ENCODE assay signal across 8 mouse cellular contexts in genomic region chr9:22095854-22096307, GRCm38 (mm10). TPM values are rescaled to one million over a fixed set of nuclear protein-coding genes. Genes with fewer than 3 reads are reported as not detected.
A peak's percentile ranks its signal among the peaks of the same experiment; 100 is the strongest.
DNase-seq lines count a peak whose midpoint lies in the region; ATAC-seq and TF ChIP-seq lines count a peak whose summit lies in the region.

No protein-coding gene starts in this region.

- WGBS in heart, embryonic 10.5 days, result 1% methylated on average over 24 of the region's 24 CpGs
- WGBS in kidney, embryonic 14.5 days, result 2% methylated on average over 24 of the region's 24 CpGs
- 1% methylated on average over 24 of the region's 24 CpGs for WGBS in liver, embryonic 12.5 days (ENCODE audit: insufficient replicate concordance)

- H3K4me3 ChIP-seq in C2C12 (ENCODE audit: insufficient read depth, poor library complexity, severe bottlenecking), result no peak overlapping the region
- H3K4me3 ChIP-seq in bone marrow macrophage, adult 2 months (ENCODE audit: insufficient read depth, low read length), result peak overlapping the region; percentile 36
- peak overlapping the region; percentile 1; the same call in 1 of the 2 replicates for H3K4me3 ChIP-seq in embryonic fibroblast, embryonic 13.5 days (ENCODE audit: insufficient read depth, low read length)
- peak overlapping the region; percentile 51 for H3K4me3 ChIP-seq in heart, embryonic 10.5 days
- H3K4me3 ChIP-seq in kidney, embryonic 14.5 days (ENCODE audit: low read length), result peak overlapping the region; percentile 37
- peak overlapping the region; percentile 51 for H3K4me3 ChIP-seq in liver, embryonic 12.5 days

- H3K79me2 ChIP-seq in C2C12 (ENCODE audit: control insufficient read depth, insufficient read depth), result no peaks in the 10 kb centered on the region

- H3K27ac ChIP-seq in bone marrow macrophage, adult 2 months (ENCODE audit: insufficient read depth, low read depth, low read length), result no peak overlapping the region
- H3K27ac ChIP-seq in embryonic fibroblast, embryonic 13.5 days (ENCODE audit: insufficient read depth, low read length), result peak overlapping the region; percentile 24; the same call in 1 of the 2 replicates
- H3K27ac ChIP-seq in heart, embryonic 10.5 days, result peak overlapping the region; percentile 86
- H3K27ac ChIP-seq in kidney, embryonic 14.5 days (ENCODE audit: low read depth, low read length), result no peak overlapping the region
- no peak overlapping the region for H3K27ac ChIP-seq in liver, embryonic 12.5 days

- no peak for TF ChIP-seq POLR2A in bone marrow macrophage, adult 2 months (IDR thresholded peaks at IDR 0.05; ENCODE audit: borderline replicate concordance, low read depth, low read length)
- TF ChIP-seq POLR2A in embryonic fibroblast, embryonic 13.5 days (IDR thresholded peaks at IDR 0.05; ENCODE audit: low read depth, low read length), result peak; percentile 31; the same call in 1 of the 2 replicates

- no peaks in the 10 kb centered on the region for H3K9me3 ChIP-seq in heart, embryonic 10.5 days
- H3K9me3 ChIP-seq in kidney, embryonic 14.5 days (ENCODE audit: control insufficient read depth, low read length), result no peaks in the 10 kb centered on the region
- no peaks in the 10 kb centered on the region for H3K9me3 ChIP-seq in liver, embryonic 12.5 days (replicated peaks)

- H3K4me1 ChIP-seq in bone marrow macrophage, adult 2 months (ENCODE audit: control insufficient read depth, insufficient read depth, low read length), result no peaks in the 10 kb centered on the region
- no peaks in the 10 kb centered on the region for H3K4me1 ChIP-seq in embryonic fibroblast, embryonic 13.5 days (ENCODE audit: control insufficient read depth, insufficient read depth, low read length)
- H3K4me1 ChIP-seq in heart, embryonic 10.5 days, result peaks cover 28% of the 10 kb centered on the region
- H3K4me1 ChIP-seq in kidney, embryonic 14.5 days (ENCODE audit: control insufficient read depth, insufficient read depth, low read length), result 0 out of 2 replicates have a peak, but pooled peaks cover 4% of the 10 kb centered on the region
- H3K4me1 ChIP-seq in liver, embryonic 12.5 days, result peaks cover 9% of the 10 kb centered on the region; the same call in 1 of the 2 replicates

- H3K9ac ChIP-seq in kidney, embryonic 14.5 days (ENCODE audit: low read depth, low read length), result peak overlapping the region; percentile 58
- peak overlapping the region; percentile 66 for H3K9ac ChIP-seq in liver, embryonic 12.5 days

- no peaks in the 10 kb centered on the region for H3K27me3 ChIP-seq in C2C12 (ENCODE audit: control insufficient read depth, insufficient read depth, insufficient read length)
- H3K27me3 ChIP-seq in heart, embryonic 10.5 days (ENCODE audit: insufficient read depth, poor library complexity, severe bottlenecking), result peaks cover 29% of the 10 kb centered on the region
- H3K27me3 ChIP-seq in kidney, embryonic 14.5 days (ENCODE audit: control insufficient read depth, insufficient read depth, low read length), result peaks cover 17% of the 10 kb centered on the region
- H3K27me3 ChIP-seq in liver, embryonic 12.5 days (replicated peaks), result peaks cover 69% of the 10 kb centered on the region
- H3K27me3 ChIP-seq in splenic B cell, adult 2 months (ENCODE audit: control insufficient read depth, insufficient read depth, low read length, poor library complexity, severe bottlenecking), result no peaks in the 10 kb centered on the region

- peak; percentile 78 for TF ChIP-seq CTCF in C2C12 (IDR thresholded peaks at IDR 0.05; ENCODE audit: control insufficient read depth, insufficient read depth, insufficient read length)
- TF ChIP-seq CTCF in bone marrow macrophage, adult 2 months (IDR thresholded peaks at IDR 0.05; ENCODE audit: low read depth, low read length), result peak; percentile 60
- peak; percentile 78 for TF ChIP-seq CTCF in embryonic fibroblast, embryonic 13.5 days (IDR thresholded peaks at IDR 0.05; ENCODE audit: borderline replicate concordance, insufficient read depth, low read length)

- ATAC-seq in kidney, embryonic 14.5 days (ENCODE audit: low FRiP score, low TSS enrichment), result peak; percentile 72
- peak; percentile 84 for ATAC-seq in liver, embryonic 12.5 days

- peak overlapping the region; percentile 65 for H3K4me2 ChIP-seq in kidney, embryonic 14.5 days (replicated peaks; ENCODE audit: low read depth, low read length)
- H3K4me2 ChIP-seq in liver, embryonic 12.5 days, result peak overlapping the region; percentile 84

- H3ac ChIP-seq in C2C12 (ENCODE audit: control insufficient read depth, insufficient read length, low read depth), result peak overlapping the region; percentile 57

- peak; percentile 95 for DNase-seq in heart, embryonic 10.5 days (ENCODE audit: low spot score)
- DNase-seq in naive thymus-derived CD4-positive, alpha-beta T cell, adult 2 months (ENCODE audit: low read depth), result peak; percentile 87
- DNase-seq in splenic B cell, adult 2 months (ENCODE audit: low read depth, low spot score), result peak; percentile 91

- no peaks in the 10 kb centered on the region for H3K36me3 ChIP-seq in C2C12 (ENCODE audit: control insufficient read depth, insufficient read depth)
- H3K36me3 ChIP-seq in heart, embryonic 10.5 days, result no peaks in the 10 kb centered on the region
- H3K36me3 ChIP-seq in kidney, embryonic 14.5 days (ENCODE audit: control insufficient read depth, insufficient read depth, low read length), result no peaks in the 10 kb centered on the region
- H3K36me3 ChIP-seq in liver, embryonic 12.5 days, result no peaks in the 10 kb centered on the region
- no peaks in the 10 kb centered on the region for H3K36me3 ChIP-seq in splenic B cell, adult 2 months (ENCODE audit: control insufficient read depth, insufficient read depth, low read length, poor library complexity, severe bottlenecking)

- H3K79me3 ChIP-seq in C2C12 (ENCODE audit: low read depth), result no peaks in the 10 kb centered on the region

TF ChIP-seq in C2C12, 6 proteins besides CTCF, POLR2A, EP300 and RAD21:
- TF ChIP-seq MYOG (IDR thresholded peaks at IDR 0.05; ENCODE audit: control insufficient read depth, extremely low read depth, insufficient read length) (no peak), MYOD1 (IDR thresholded peaks at IDR 0.05; ENCODE audit: control insufficient read depth, insufficient read length, low read depth) (no peak), USF1 (IDR thresholded peaks at IDR 0.05; ENCODE audit: low read depth) (no peak), CEBPB (IDR thresholded peaks at IDR 0.05; ENCODE audit: low read depth) (no peak), MAX (IDR thresholded peaks at IDR 0.05) (no peak), FOSL1 (IDR thresholded peaks at IDR 0.05; ENCODE audit: insufficient read depth, low read length, poor library complexity, severe bottlenecking) (no peak)
TF ChIP-seq in C2C12: peak in this region for 0.

RNA-seq across cellular contexts. Expression of gene Cnn1, which starts 3.1 kb away (rescaled TPM):
- polyA plus RNA-seq in C2C12 (2012; fragmentation: generic; extraction: Trizol), result 52.4 TPM
- polyA plus RNA-seq in bone marrow macrophage, adult 2 months (2012; ENCODE audit: insufficient read depth, insufficient read length, missing spikeins), result 1.6 and 1.9 TPM in 2 replicates
- polyA plus RNA-seq in embryonic fibroblast, embryonic 13.5 days (2011; ENCODE audit: insufficient read length, low read depth, missing spikeins), result 203 and 419 TPM in 2 replicates
- 246 and 375 TPM in 2 replicates for polyA plus RNA-seq in heart, embryonic 10.5 days (2016; fragmentation: Nextera tagmentation; extraction: Ambion mirVana)
- 4.7 and 5.1 TPM in 2 replicates for polyA plus RNA-seq in kidney, embryonic 14.5 days (2014; fragmentation: Nextera tagmentation; extraction: Ambion mirVana)
- 0.80 and 0.81 TPM in 2 replicates for polyA plus RNA-seq in liver, embryonic 12.5 days (2016; fragmentation: Nextera tagmentation; extraction: Ambion mirVana)

RNA-seq across cellular contexts. Expression of gene Ecsit, which starts 10.6 kb away (rescaled TPM):
- polyA plus RNA-seq in C2C12 (2012; fragmentation: generic; extraction: Trizol), result 32.6 TPM
- polyA plus RNA-seq in bone marrow macrophage, adult 2 months (2012; ENCODE audit: insufficient read depth, insufficient read length, missing spikeins), result 5.7 and 7.0 TPM in 2 replicates
- polyA plus RNA-seq in embryonic fibroblast, embryonic 13.5 days (2011; ENCODE audit: insufficient read length, low read depth, missing spikeins), result 15.8 and 16.5 TPM in 2 replicates
- 58.4 and 65.6 TPM in 2 replicates for polyA plus RNA-seq in heart, embryonic 10.5 days (2016; fragmentation: Nextera tagmentation; extraction: Ambion mirVana)
- 29.9 and 41.5 TPM in 2 replicates for polyA plus RNA-seq in kidney, embryonic 14.5 days (2014; fragmentation: Nextera tagmentation; extraction: Ambion mirVana)
- polyA plus RNA-seq in liver, embryonic 12.5 days (2016; fragmentation: Nextera tagmentation; extraction: Ambion mirVana), result 36.9 and 40.6 TPM in 2 replicates

RNA-seq across cellular contexts. Expression of gene Elof1, which starts 21.1 kb away (rescaled TPM):
- polyA plus RNA-seq in C2C12 (2012; fragmentation: generic; extraction: Trizol), result 183 TPM
- 56.4 and 62.3 TPM in 2 replicates for polyA plus RNA-seq in bone marrow macrophage, adult 2 months (2012; ENCODE audit: insufficient read depth, insufficient read length, missing spikeins)
- polyA plus RNA-seq in embryonic fibroblast, embryonic 13.5 days (2011; ENCODE audit: insufficient read length, low read depth, missing spikeins), result 65.2 and 69.7 TPM in 2 replicates
- polyA plus RNA-seq in heart, embryonic 10.5 days (2016; fragmentation: Nextera tagmentation; extraction: Ambion mirVana), result 149 and 176 TPM in 2 replicates
- polyA plus RNA-seq in kidney, embryonic 14.5 days (2014; fragmentation: Nextera tagmentation; extraction: Ambion mirVana), result 216 and 237 TPM in 2 replicates
- polyA plus RNA-seq in liver, embryonic 12.5 days (2016; fragmentation: Nextera tagmentation; extraction: Ambion mirVana), result 103 and 113 TPM in 2 replicates

RNA-seq across cellular contexts. Expression of gene Zfp653, which starts 24.7 kb away (rescaled TPM):
- polyA plus RNA-seq in C2C12 (2012; fragmentation: generic; extraction: Trizol), result 8.0 TPM
- 9.5 and 10.3 TPM in 2 replicates for polyA plus RNA-seq in bone marrow macrophage, adult 2 months (2012; ENCODE audit: insufficient read depth, insufficient read length, missing spikeins)
- polyA plus RNA-seq in embryonic fibroblast, embryonic 13.5 days (2011; ENCODE audit: insufficient read length, low read depth, missing spikeins), result 4.4 and 5.4 TPM in 2 replicates
- 9.6 and 10.8 TPM in 2 replicates for polyA plus RNA-seq in heart, embryonic 10.5 days (2016; fragmentation: Nextera tagmentation; extraction: Ambion mirVana)
- polyA plus RNA-seq in kidney, embryonic 14.5 days (2014; fragmentation: Nextera tagmentation; extraction: Ambion mirVana), result 9.9 and 11.0 TPM in 2 replicates
- 5.7 and 6.6 TPM in 2 replicates for polyA plus RNA-seq in liver, embryonic 12.5 days (2016; fragmentation: Nextera tagmentation; extraction: Ambion mirVana)

RNA-seq across cellular contexts. Expression of gene Gm49318, which starts 24.8 kb away (rescaled TPM):
- polyA plus RNA-seq in C2C12 (2012; fragmentation: generic; extraction: Trizol), result not detected
- polyA plus RNA-seq in bone marrow macrophage, adult 2 months (2012; ENCODE audit: insufficient read depth, insufficient read length, missing spikeins), result not detected in 2 replicates
- not detected in 2 replicates for polyA plus RNA-seq in embryonic fibroblast, embryonic 13.5 days (2011; ENCODE audit: insufficient read length, low read depth, missing spikeins)
- not detected in 2 replicates for polyA plus RNA-seq in heart, embryonic 10.5 days (2016; fragmentation: Nextera tagmentation; extraction: Ambion mirVana)
- not detected in 2 replicates for polyA plus RNA-seq in kidney, embryonic 14.5 days (2014; fragmentation: Nextera tagmentation; extraction: Ambion mirVana)
- not detected in 2 replicates for polyA plus RNA-seq in liver, embryonic 12.5 days (2016; fragmentation: Nextera tagmentation; extraction: Ambion mirVana)

Comparison
In these comparisons a context has a peak if more than half of its experiments do, and no peak if none do; other contexts are left out.
1. H3K27ac ChIP-seq: peak in embryonic fibroblast, embryonic 13.5 days (single experiment) and heart, embryonic 10.5 days (single experiment); none in bone marrow macrophage, adult 2 months (single experiment), kidney, embryonic 14.5 days (single experiment) and liver, embryonic 12.5 days (single experiment).
2. Peak in every context shown above with its lines, with median percentiles within 50 percentile points of each other: CTCF ChIP-seq and DNase-seq.